Mouse (Mus musculus): ENCODE measurements at regions not wholly inside any gene's neighbourhood (a gene's known extent, or its start where the extent isn't known, plus 50 kb on each side); places are given as distances from the start of the nearest gene placed in this dataset.

DNA sequence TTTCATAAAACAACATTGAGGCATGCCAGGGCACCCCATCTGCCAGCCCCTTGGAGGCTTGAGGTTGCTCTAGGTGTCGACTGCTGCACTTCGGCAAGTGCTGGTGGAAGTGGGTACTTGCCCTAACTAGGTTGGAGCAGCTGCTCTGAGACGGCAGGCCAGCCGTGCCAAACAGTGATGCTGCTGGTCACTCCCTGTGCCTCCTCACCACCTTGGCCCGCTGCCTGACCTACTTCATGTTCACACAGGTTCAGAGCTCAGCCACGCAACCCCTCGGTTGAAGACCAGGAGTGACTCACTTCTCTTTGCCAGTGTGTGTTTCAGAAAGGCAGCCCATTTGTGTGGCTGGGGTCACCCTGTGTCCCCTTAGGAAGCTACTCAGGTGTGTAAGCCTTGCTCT, 540.3 kb upstream of the Tbx3 start:
- Histone ChIP-seq H3K27me3 (ENCODE audit: control insufficient read depth) (no peaks in the 10 kb centered on the region), H3K36me3 (ENCODE audit: control insufficient read depth) (no peaks in the 10 kb centered on the region), H3K9me3 (ENCODE audit: control insufficient read depth, low read length) (peaks cover 24% of the 10 kb centered on the region), H3K4me1 (ENCODE audit: control insufficient read depth) (no peaks in the 10 kb centered on the region), H3K4me3 (replicated peaks) (no peak overlapping the region)
- no peak for TF ChIP-seq TAL1 (IDR thresholded peaks at IDR 0.05; ENCODE audit: low read length)
- no peak for TF ChIP-seq GATA1 (IDR thresholded peaks at IDR 0.05; ENCODE audit: low read length)

DNA sequence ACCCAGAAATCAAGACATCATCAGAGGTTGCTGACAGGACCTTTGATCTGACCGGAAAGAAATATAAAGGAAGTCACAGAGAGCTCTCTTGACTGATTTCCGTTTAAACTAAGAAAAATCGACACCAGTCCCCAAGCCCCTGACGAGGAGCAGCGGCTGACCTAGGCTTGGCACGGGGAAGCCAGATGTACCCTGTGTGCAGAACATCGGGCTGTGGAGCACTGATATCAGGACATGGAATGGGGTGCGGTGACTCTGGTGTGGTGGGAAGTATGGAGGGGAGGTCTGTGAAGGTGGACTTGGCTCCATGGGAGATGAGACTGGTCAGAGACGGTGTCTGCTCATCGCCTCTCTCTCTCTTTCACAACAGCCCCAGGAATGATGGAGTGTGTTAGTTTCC, 539.0 kb upstream of the Tbx3 start:
- Histone ChIP-seq H3K9me3 (ENCODE audit: control insufficient read depth, low read length) (peaks cover 29% of the 10 kb centered on the region), H3K27me3 (ENCODE audit: control insufficient read depth) (no peaks in the 10 kb centered on the region; the same call in 1 of the 2 replicates), H3K4me1 (ENCODE audit: control insufficient read depth) (no peaks in the 10 kb centered on the region), H3K4me3 (replicated peaks) (no peak overlapping the region), H3K36me3 (ENCODE audit: control insufficient read depth) (no peaks in the 10 kb centered on the region)
- no peak for TF ChIP-seq TAL1 (IDR thresholded peaks at IDR 0.05; ENCODE audit: low read length)
- no peak for TF ChIP-seq GATA1 (IDR thresholded peaks at IDR 0.05; ENCODE audit: low read length)

DNA sequence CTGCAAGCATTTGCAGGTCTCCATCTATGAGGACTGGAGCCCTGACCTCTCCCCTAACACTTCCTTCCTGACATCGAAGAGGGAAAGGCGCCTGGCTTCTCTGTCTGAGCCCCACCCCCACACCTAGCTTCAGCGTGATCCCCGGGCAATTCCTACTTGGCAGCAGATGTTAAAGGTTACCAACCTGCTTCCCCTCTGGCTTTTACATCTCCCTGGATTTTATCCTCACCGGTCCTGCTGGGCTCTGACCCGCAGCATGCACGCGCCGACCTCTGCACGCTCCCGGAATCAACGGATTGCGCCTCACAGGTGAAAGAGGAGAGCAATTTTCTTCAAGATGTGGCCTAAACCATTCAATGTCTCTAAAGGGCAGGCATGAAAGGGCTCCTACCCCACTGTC, 537.1 kb upstream of the Tbx3 start:
- H3K36me3 ChIP-seq (ENCODE audit: control insufficient read depth) = no peaks in the 10 kb centered on the region
- H3K27me3 ChIP-seq (ENCODE audit: control insufficient read depth) = no peaks in the 10 kb centered on the region; the same call in 1 of the 2 replicates
- H3K4me1 ChIP-seq (ENCODE audit: control insufficient read depth) = no peaks in the 10 kb centered on the region
- peaks cover 37% of the 10 kb centered on the region for H3K9me3 ChIP-seq (ENCODE audit: control insufficient read depth, low read length)
- H3K4me3 ChIP-seq (replicated peaks) = no peak overlapping the region
- TF ChIP-seq GATA1 (IDR thresholded peaks at IDR 0.05; ENCODE audit: low read length) (no peak), TAL1 (IDR thresholded peaks at IDR 0.05; ENCODE audit: low read length) (no peak)

DNA sequence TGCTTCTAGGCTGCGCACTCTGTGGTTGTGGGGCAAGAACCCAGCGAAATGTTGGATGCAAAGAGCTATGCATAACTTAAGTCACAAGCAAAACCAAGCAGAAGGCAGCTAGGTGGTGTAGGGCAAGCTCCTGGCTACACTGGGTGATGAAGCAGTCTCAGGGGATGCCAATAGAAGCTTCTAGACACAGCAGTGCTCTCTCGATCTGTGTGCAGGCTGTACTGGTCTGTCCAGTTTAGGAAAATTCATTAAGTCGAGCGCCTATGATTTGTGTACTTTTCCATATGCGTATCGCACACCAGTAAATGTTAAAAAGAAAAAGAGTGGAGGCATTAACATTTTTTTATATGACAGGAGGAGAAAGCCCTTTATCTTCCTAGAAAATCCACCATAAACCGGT, 533.6 kb upstream of the Tbx3 start:
- H3K9me3 ChIP-seq (ENCODE audit: control insufficient read depth, low read length) = peaks cover 47% of the 10 kb centered on the region
- H3K36me3 ChIP-seq (ENCODE audit: control insufficient read depth) = no peaks in the 10 kb centered on the region
- H3K4me3 ChIP-seq (replicated peaks) = no peak overlapping the region
- no peak for TF ChIP-seq GATA1 (IDR thresholded peaks at IDR 0.05; ENCODE audit: low read length)
- no peaks in the 10 kb centered on the region; the same call in 1 of the 2 replicates for H3K27me3 ChIP-seq (ENCODE audit: control insufficient read depth)
- H3K4me1 ChIP-seq (ENCODE audit: control insufficient read depth) = no peaks in the 10 kb centered on the region

- no peaks in the 10 kb centered on the region for H3K36me3 ChIP-seq (ENCODE audit: control insufficient read depth)
- no peaks in the 10 kb centered on the region for H3K4me1 ChIP-seq (ENCODE audit: control insufficient read depth)
- peaks cover 48% of the 10 kb centered on the region for H3K9me3 ChIP-seq (ENCODE audit: control insufficient read depth, low read length)
- no peaks in the 10 kb centered on the region; the same call in 1 of the 2 replicates for H3K27me3 ChIP-seq (ENCODE audit: control insufficient read depth)
- no peak for TF ChIP-seq GATA1 (IDR thresholded peaks at IDR 0.05; ENCODE audit: low read length)
- no peak overlapping the region for H3K4me3 ChIP-seq (replicated peaks)
Measured at GRCm38 (mm10) chr5:119137409-119137808, 533.1 kb upstream of the Tbx3 start.

GRCm38 (mm10) chr5:119137821-119138221, 532.6 kb upstream of the Tbx3 start:
- H3K36me3 ChIP-seq (ENCODE audit: control insufficient read depth) = no peaks in the 10 kb centered on the region
- peaks cover 49% of the 10 kb centered on the region for H3K9me3 ChIP-seq (ENCODE audit: control insufficient read depth, low read length)
- H3K4me1 ChIP-seq (ENCODE audit: control insufficient read depth) = no peaks in the 10 kb centered on the region
- TF ChIP-seq GATA1 (IDR thresholded peaks at IDR 0.05; ENCODE audit: low read length) = no peak
- no peak for TF ChIP-seq TAL1 (IDR thresholded peaks at IDR 0.05; ENCODE audit: low read length)
- H3K27me3 ChIP-seq (ENCODE audit: control insufficient read depth) = no peaks in the 10 kb centered on the region; the same call in 1 of the 2 replicates
- H3K4me3 ChIP-seq (replicated peaks) = no peak overlapping the region

- no peak for TF ChIP-seq GATA1 (IDR thresholded peaks at IDR 0.05; ENCODE audit: low read length)
- TF ChIP-seq TAL1 (IDR thresholded peaks at IDR 0.05; ENCODE audit: low read length) = no peak
- Histone ChIP-seq H3K36me3 (ENCODE audit: control insufficient read depth) (no peaks in the 10 kb centered on the region), H3K27me3 (ENCODE audit: control insufficient read depth) (no peaks in the 10 kb centered on the region; the same call in 1 of the 2 replicates), H3K4me3 (replicated peaks) (no peak overlapping the region), H3K9me3 (ENCODE audit: control insufficient read depth, low read length) (peaks cover 48% of the 10 kb centered on the region), H3K4me1 (ENCODE audit: control insufficient read depth) (no peaks in the 10 kb centered on the region)
Measured at GRCm38 (mm10) chr5:119138293-119138692, 532.2 kb upstream of the Tbx3 start.

DNA sequence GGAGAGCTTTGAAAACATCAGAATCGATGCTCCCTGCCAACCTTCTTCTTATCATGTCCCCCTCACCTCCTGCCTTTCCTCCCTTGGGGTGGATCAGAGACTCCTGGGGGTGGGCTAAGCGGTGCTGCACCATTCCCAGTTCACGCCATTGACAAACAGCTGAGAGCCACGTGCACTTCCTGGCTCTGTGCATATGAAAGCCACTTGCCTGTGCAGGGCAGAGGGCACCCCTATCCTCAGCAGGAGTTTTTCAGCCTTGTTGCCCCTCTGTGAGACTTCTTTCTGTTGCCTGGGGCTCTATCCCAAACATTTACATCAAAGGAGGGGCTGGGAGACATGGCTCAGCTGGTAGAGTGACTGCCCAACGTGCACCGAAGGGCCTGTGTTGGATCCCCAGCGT, 531.1 kb upstream of the Tbx3 start:
- H3K36me3 ChIP-seq (ENCODE audit: control insufficient read depth) = no peaks in the 10 kb centered on the region
- peaks cover 49% of the 10 kb centered on the region for H3K9me3 ChIP-seq (ENCODE audit: control insufficient read depth, low read length)
- no peak overlapping the region for H3K4me3 ChIP-seq (replicated peaks)
- H3K27me3 ChIP-seq (ENCODE audit: control insufficient read depth) = no peaks in the 10 kb centered on the region; the same call in 1 of the 2 replicates
- no peaks in the 10 kb centered on the region for H3K4me1 ChIP-seq (ENCODE audit: control insufficient read depth)
- TF ChIP-seq TAL1 (IDR thresholded peaks at IDR 0.05; ENCODE audit: low read length) (no peak), GATA1 (IDR thresholded peaks at IDR 0.05; ENCODE audit: low read length) (no peak)

- H3K4me1 ChIP-seq (ENCODE audit: control insufficient read depth) = no peaks in the 10 kb centered on the region
- H3K4me3 ChIP-seq (replicated peaks) = no peak overlapping the region
- H3K27me3 ChIP-seq (ENCODE audit: control insufficient read depth) = no peaks in the 10 kb centered on the region; the same call in 1 of the 2 replicates
- H3K36me3 ChIP-seq (ENCODE audit: control insufficient read depth) = no peaks in the 10 kb centered on the region
- no peak for TF ChIP-seq GATA1 (IDR thresholded peaks at IDR 0.05; ENCODE audit: low read length)
- no peak for TF ChIP-seq TAL1 (IDR thresholded peaks at IDR 0.05; ENCODE audit: low read length)
- peaks cover 52% of the 10 kb centered on the region for H3K9me3 ChIP-seq (ENCODE audit: control insufficient read depth, low read length)
Measured at GRCm38 (mm10) chr5:119139816-119140215, 530.7 kb upstream of the Tbx3 start.

DNA sequence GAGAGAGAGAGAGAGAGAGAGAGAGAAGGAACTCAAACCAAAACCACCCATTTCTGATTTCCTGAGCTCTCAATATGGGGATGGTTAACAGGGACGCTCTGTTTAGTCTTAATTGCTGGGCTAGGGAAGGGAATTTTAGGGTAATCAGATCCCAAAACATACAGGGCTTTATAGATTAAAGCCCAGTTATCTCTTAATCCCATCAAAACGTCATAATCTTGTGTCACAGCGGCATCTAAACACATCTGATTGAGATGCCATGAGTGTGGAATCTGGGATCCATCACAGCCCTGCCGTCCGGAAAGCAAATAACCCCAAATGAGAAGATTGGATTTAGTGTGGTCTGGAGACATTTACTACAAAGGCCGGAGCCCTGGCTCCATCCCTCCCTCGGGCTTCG, 527.1 kb upstream of the Tbx3 start:
- H3K36me3 ChIP-seq (ENCODE audit: control insufficient read depth) = no peaks in the 10 kb centered on the region
- no peaks in the 10 kb centered on the region for H3K4me1 ChIP-seq (ENCODE audit: control insufficient read depth)
- TF ChIP-seq GATA1 (IDR thresholded peaks at IDR 0.05; ENCODE audit: low read length) = no peak
- TF ChIP-seq TAL1 (IDR thresholded peaks at IDR 0.05; ENCODE audit: low read length) = no peak
- H3K4me3 ChIP-seq (replicated peaks) = no peak overlapping the region
- peaks cover 52% of the 10 kb centered on the region for H3K9me3 ChIP-seq (ENCODE audit: control insufficient read depth, low read length)
- no peaks in the 10 kb centered on the region for H3K27me3 ChIP-seq (ENCODE audit: control insufficient read depth)
